Mouse (Mus musculus) midbrain, embryonic 10.5 days (tissue): ENCODE measurements around the gene Cyren. TPM values are rescaled to one million over a fixed set of nuclear protein-coding genes. Genes with fewer than 3 reads are reported as not detected.

Source experiments
- DNase-seq: peaks from one replicate; pipeline ENCODE4 v3.0.0-alpha.2; 2017; ENCODE audit warnings: low spot score
- H3K27ac ChIP-seq: fragments of 300-500 bp; sonication (generic); replicated peaks from 2 replicates; pipeline ENCODE4 v1.5.1; 2016; ENCODE audit warnings: mild to moderate bottlenecking
- H3K27me3 ChIP-seq: fragments of 300-500 bp; sonication (generic); 2 replicates; pipeline ENCODE4 v1.6.1; 2016; ENCODE audit warnings: low read depth, mild to moderate bottlenecking; ENCODE audit not compliant: poor library complexity, severe bottlenecking
- H3K36me3 ChIP-seq: fragments of 300-500 bp; sonication (generic); 2 replicates; pipeline ENCODE4 v1.6.1; 2016; ENCODE audit warnings: mild to moderate bottlenecking, moderate library complexity
- H3K4me1 ChIP-seq: fragments of 300-500 bp; sonication (generic); 2 replicates; pipeline ENCODE4 v1.6.1; 2016
- H3K4me3 ChIP-seq: fragments of 300-500 bp; sonication (generic); 2 replicates; pipeline ENCODE4 v1.5.1; 2016; ENCODE audit warnings: mild to moderate bottlenecking, moderate library complexity
- H3K9me3 ChIP-seq: fragments of 300-500 bp; sonication (generic); replicated peaks from 2 replicates; pipeline ENCODE4 v1.6.1; 2016; ENCODE audit warnings: mild to moderate bottlenecking
- WGBS: fragments of 180-500 bp; shearing (Covaris S2); methylation state at CpG from one replicate; pipeline ENCODE4 v1.1.7; 2016; 5-methylcytosine and 5-hydroxymethylcytosine counted together
- polyA plus RNA-seq: library from polyadenylated mRNA; unstranded; fragments of >200 nt; fragmentation: Nextera tagmentation; extraction: Ambion mirVana; gene quantifications from 2 replicates; pipeline ENCODE4 v1.2.1, GENCODE M21; 2016

Gene Cyren
- polyA plus RNA-seq, result 17.0 and 17.7 TPM in 2 replicates

- peak within 1 kb of the TSS; percentile 89 for H3K27ac ChIP-seq
- H3K27me3 ChIP-seq, result no peaks in the 10 kb centered on the region
- H3K4me1 ChIP-seq, result peaks cover 32% of the 10 kb centered on the region
- under 1% methylated on average over 56 of the region's 56 CpGs for WGBS
- H3K4me3 ChIP-seq, result peak within 1 kb of the TSS; percentile 62
- peaks cover 58% of the 10 kb centered on the region for H3K36me3 ChIP-seq
- H3K9me3 ChIP-seq, result no peaks in the 10 kb centered on the region
- peak; percentile 91 for DNase-seq
These were observed at the start of gene Cyren for GRCm38 (mm10) chr6:34877509-34878321. TSS of gene Cyren (minus strand) at chr6:34878060.

- H3K27me3 ChIP-seq, result no peaks in the 10 kb centered on the region
- H3K4me1 ChIP-seq, result no peaks in the 10 kb centered on the region
- no peak overlapping the region for H3K27ac ChIP-seq
- no peak for DNase-seq
- no peak overlapping the region for H3K4me3 ChIP-seq
- H3K9me3 ChIP-seq, result no peaks in the 10 kb centered on the region
- H3K36me3 ChIP-seq, result no peaks in the 10 kb centered on the region
- WGBS, result 93% methylated on average over 8 of the region's 8 CpGs
These were observed 49.7 kb upstream of the Cyren start for GRCm38 (mm10) chr6:34927594-34927993.

- WGBS, result 48% methylated on average over 4 of the region's 4 CpGs
- Histone ChIP-seq H3K36me3 (no peaks in the 10 kb centered on the region), H3K27ac (no peak overlapping the region), H3K4me1 (no peaks in the 10 kb centered on the region), H3K27me3 (no peaks in the 10 kb centered on the region), H3K9me3 (no peaks in the 10 kb centered on the region), H3K4me3 (no peak overlapping the region)
- DNase-seq, result peak; percentile 76
These were observed 49.3 kb upstream of the Cyren start for GRCm38 (mm10) chr6:34927156-34927555.

- 47% methylated on average over 14 of the region's 14 CpGs for WGBS
- no peaks in the 10 kb centered on the region for H3K9me3 ChIP-seq
- peak; percentile 45 for DNase-seq
- H3K36me3 ChIP-seq, result no peaks in the 10 kb centered on the region
- no peaks in the 10 kb centered on the region for H3K4me1 ChIP-seq
- no peak overlapping the region for H3K27ac ChIP-seq
- H3K27me3 ChIP-seq, result no peaks in the 10 kb centered on the region
- no peak overlapping the region for H3K4me3 ChIP-seq
These were observed 44.1 kb upstream of the Cyren start for GRCm38 (mm10) chr6:34921941-34922340.

- DNase-seq, result no peak
- 96% methylated on average over 12 of the region's 12 CpGs for WGBS
- no peak overlapping the region for H3K4me3 ChIP-seq
- H3K4me1 ChIP-seq, result no peaks in the 10 kb centered on the region
- H3K27ac ChIP-seq, result no peak overlapping the region
- no peaks in the 10 kb centered on the region for H3K27me3 ChIP-seq
- H3K9me3 ChIP-seq, result no peaks in the 10 kb centered on the region
- H3K36me3 ChIP-seq, result no peaks in the 10 kb centered on the region
These were observed 42.8 kb upstream of the Cyren start for GRCm38 (mm10) chr6:34920631-34921030.

GRCm38 (mm10) chr6:34919956-34920355 is 42.1 kb upstream of the Cyren start, which contains the start of gene Stra8:
TSS of gene Stra8 (plus strand) at chr6:34920163.
- DNase-seq, result no peak
- H3K4me1 ChIP-seq, result no peaks in the 10 kb centered on the region
- no peaks in the 10 kb centered on the region for H3K27me3 ChIP-seq
- no peaks in the 10 kb centered on the region for H3K9me3 ChIP-seq
- H3K27ac ChIP-seq, result no peak within 1 kb of the TSS
- H3K4me3 ChIP-seq, result no peak within 1 kb of the TSS
- H3K36me3 ChIP-seq, result no peaks in the 10 kb centered on the region
- WGBS, result 56% methylated on average over 10 of the region's 10 CpGs

GRCm38 (mm10) chr6:34919146-34919545 is 41.3 kb upstream of the Cyren start:
- no peak overlapping the region for H3K4me3 ChIP-seq
- no peak for DNase-seq
- H3K27me3 ChIP-seq, result no peaks in the 10 kb centered on the region
- H3K4me1 ChIP-seq, result no peaks in the 10 kb centered on the region
- whole genome bisulfite sequencing, result 79% methylated on average over 7 of the region's 7 CpGs
- no peaks in the 10 kb centered on the region for H3K36me3 ChIP-seq
- no peak overlapping the region for H3K27ac ChIP-seq
- H3K9me3 ChIP-seq, result no peaks in the 10 kb centered on the region

- H3K36me3 ChIP-seq, result no peaks in the 10 kb centered on the region
- no peak overlapping the region for H3K27ac ChIP-seq
- DNase-seq, result no peak
- H3K4me1 ChIP-seq, result peaks cover 12% of the 10 kb centered on the region
- H3K27me3 ChIP-seq, result no peaks in the 10 kb centered on the region
- H3K4me3 ChIP-seq, result no peak overlapping the region
- H3K9me3 ChIP-seq, result no peaks in the 10 kb centered on the region
- WGBS, result 89% methylated on average over 3 of the region's 3 CpGs
These were observed 36.6 kb upstream of the Cyren start for GRCm38 (mm10) chr6:34914462-34914861.

- no peaks in the 10 kb centered on the region for H3K9me3 ChIP-seq
- no peaks in the 10 kb centered on the region for H3K27me3 ChIP-seq
- WGBS, result 84% methylated on average over 13 of the region's 13 CpGs
- H3K4me1 ChIP-seq, result peaks cover 15% of the 10 kb centered on the region
- H3K36me3 ChIP-seq, result peaks cover 8% of the 10 kb centered on the region; the same call in 1 of the 2 replicates
- H3K4me3 ChIP-seq, result no peak overlapping the region
- no peak overlapping the region for H3K27ac ChIP-seq
- DNase-seq, result no peak
These were observed 35.6 kb upstream of the Cyren start for GRCm38 (mm10) chr6:34913341-34914040.

GRCm38 (mm10) chr6:34910371-34911219 is 32.7 kb upstream of the Cyren start, which contains the start of gene Wdr91:
TSS of gene Wdr91 (minus strand) at chr6:34910876.
- under 1% methylated on average over 64 of the region's 64 CpGs for WGBS
- Histone ChIP-seq H3K36me3 (peaks cover 36% of the 10 kb centered on the region), H3K27me3 (no peaks in the 10 kb centered on the region), H3K9me3 (no peaks in the 10 kb centered on the region), H3K27ac (peak within 1 kb of the TSS; percentile 92), H3K4me3 (peak within 1 kb of the TSS; percentile 81), H3K4me1 (peaks cover 17% of the 10 kb centered on the region)
- peak; percentile 96 for DNase-seq

- H3K36me3 ChIP-seq, result peaks cover 44% of the 10 kb centered on the region
- peak overlapping the region; percentile 92 for H3K27ac ChIP-seq
- WGBS, result 57% methylated on average over 8 of the region's 8 CpGs
- H3K4me3 ChIP-seq, result peak overlapping the region; percentile 81
- peaks cover 17% of the 10 kb centered on the region for H3K4me1 ChIP-seq
- no peak for DNase-seq
- no peaks in the 10 kb centered on the region for H3K27me3 ChIP-seq
- no peaks in the 10 kb centered on the region for H3K9me3 ChIP-seq
These were observed 31.9 kb upstream of the Cyren start for GRCm38 (mm10) chr6:34909631-34910345.
